Mouse (Mus musculus) stomach, embryonic 14.5 days (tissue): Measurements from ENCODE around the gene Frmd4a. TPM values are rescaled to one million over a fixed set of nuclear protein-coding genes. Genes with fewer than 3 reads are reported as not detected.
A peak's percentile ranks its signal among the peaks of the same experiment; 100 is the strongest.

Experiments used
- ATAC-seq: fragments of 200-750 bp; cut with Nextera tagmentation; 2 replicates; pipeline ENCODE4 v1.8.0; 2017; ENCODE audit warnings: low read depth, moderate TSS enrichment; ENCODE audit not compliant: insufficient number of reproducible peaks, insufficient read depth, low FRiP score
- H3K27ac ChIP-seq: fragments of 300-500 bp; sonication (generic); 2 replicates; pipeline ENCODE4 v1.5.1; 2014; ENCODE audit warnings: mild to moderate bottlenecking, low read length, moderate library complexity, mixed read lengths
- H3K27me3 ChIP-seq: fragments of 300-500 bp; sonication (generic); 2 replicates; pipeline ENCODE4 v1.6.1; 2014; ENCODE audit warnings: low read length, control low read depth, mixed read lengths; ENCODE audit not compliant: control insufficient read depth, insufficient read depth
- H3K36me3 ChIP-seq: fragments of 300-500 bp; sonication (generic); 2 replicates; pipeline ENCODE4 v1.6.1; 2014; ENCODE audit warnings: mild to moderate bottlenecking, control low read depth, low read length, moderate library complexity, mixed read lengths; ENCODE audit not compliant: control insufficient read depth, insufficient read depth
- H3K4me1 ChIP-seq: fragments of 300-500 bp; sonication (generic); 2 replicates; pipeline ENCODE4 v1.6.1; 2014; ENCODE audit warnings: low read length, control low read depth, mixed read lengths; ENCODE audit not compliant: control insufficient read depth, insufficient read depth
- H3K4me2 ChIP-seq: fragments of 300-500 bp; sonication (generic); replicated peaks from 2 replicates; pipeline ENCODE4 v1.6.1; 2014; ENCODE audit warnings: low read depth, low read length, control low read depth
- H3K4me3 ChIP-seq: fragments of 300-500 bp; sonication (generic); 2 replicates; pipeline ENCODE4 v1.5.1; 2014; ENCODE audit warnings: low read depth, low read length, control low read depth
- H3K9ac ChIP-seq: fragments of 300-500 bp; sonication (generic); replicated peaks from 2 replicates; pipeline ENCODE4 v1.6.1; 2014; ENCODE audit warnings: low read depth, mild to moderate bottlenecking, control low read depth, low read length, moderate library complexity, mixed read lengths
- H3K9me3 ChIP-seq: fragments of 300-500 bp; sonication (generic); 2 replicates; pipeline ENCODE4 v1.6.1; 2016; ENCODE audit warnings: low read depth, low read length, control low read depth; ENCODE audit not compliant: control insufficient read depth
- WGBS: fragments of 180-500 bp; shearing (Covaris S2); extraction: QIAGEN DNeasy Blood & Tissue Kit; methylation state at CpG from one replicate; pipeline ENCODE4 v1.1.7; 2014; 5-methylcytosine and 5-hydroxymethylcytosine counted together
- polyA plus RNA-seq: library from polyadenylated mRNA; unstranded; fragments of >200 nt; fragmentation: Nextera tagmentation; extraction: Ambion mirVana; gene quantifications from 2 replicates; pipeline ENCODE4 v1.2.1, GENCODE M21; 2014

Gene Frmd4a
- polyA plus RNA-seq, 1 experiment from 2014 or later: 42.4 TPM

- H3K27me3 ChIP-seq: no peaks in the 10 kb centered on the region
- no peak overlapping the region for H3K27ac ChIP-seq
- H3K36me3 ChIP-seq: peaks cover 6% of the 10 kb centered on the region
- H3K9me3 ChIP-seq: no peaks in the 10 kb centered on the region
- ATAC-seq: no peak
- H3K4me3 ChIP-seq: no peak overlapping the region
- no peak overlapping the region for H3K9ac ChIP-seq
- H3K4me1 ChIP-seq: no peaks in the 10 kb centered on the region
- WGBS: 80% methylated on average over 5 of the region's 5 CpGs
- H3K4me2 ChIP-seq: no peak overlapping the region
Observed at GRCm38 (mm10) chr2:4476608-4477007, 459.1 kb downstream of the Frmd4a start.

- Histone ChIP-seq H3K9me3 (no peaks in the 10 kb centered on the region), H3K27me3 (no peaks in the 10 kb centered on the region), H3K4me1 (no peaks in the 10 kb centered on the region), H3K4me3 (no peak overlapping the region), H3K27ac (no peak overlapping the region), H3K4me2 (no peak overlapping the region), H3K36me3 (peaks cover 6% of the 10 kb centered on the region), H3K9ac (no peak overlapping the region)
- no peak for ATAC-seq
- 68% methylated on average over 5 of the region's 5 CpGs for WGBS
Observed at GRCm38 (mm10) chr2:4477311-4477710, 459.8 kb downstream of the Frmd4a start.

GRCm38 (mm10) chr2:4480180-4480579, 462.7 kb downstream of the Frmd4a start:
- Histone ChIP-seq H3K4me3 (no peak overlapping the region), H3K9ac (no peak overlapping the region), H3K4me2 (no peak overlapping the region), H3K27me3 (no peaks in the 10 kb centered on the region), H3K9me3 (no peaks in the 10 kb centered on the region), H3K4me1 (no peaks in the 10 kb centered on the region), H3K27ac (no peak overlapping the region), H3K36me3 (peaks cover 4% of the 10 kb centered on the region)
- 76% methylated on average over 5 of the region's 5 CpGs for WGBS
- no peak for ATAC-seq

DNA sequence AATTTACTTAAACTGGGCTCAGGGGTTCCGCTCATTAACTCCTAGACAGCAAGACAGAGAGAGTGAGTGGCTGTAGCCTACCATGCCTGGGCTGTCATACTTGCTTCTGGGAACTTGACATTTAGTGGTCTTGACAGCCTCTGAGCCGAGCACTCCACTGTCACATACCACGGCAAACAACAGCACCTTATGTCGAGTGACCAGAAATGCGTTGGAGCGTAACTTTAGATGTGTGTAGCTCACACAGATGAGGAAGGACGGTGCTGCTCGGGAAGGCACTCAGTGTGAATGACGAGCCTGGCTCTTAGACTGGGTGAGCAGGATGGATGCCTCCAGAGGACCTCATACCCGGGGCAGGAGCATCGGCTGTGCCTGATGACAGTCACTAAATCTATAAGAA, 463.6 kb downstream of the Frmd4a start:
- Histone ChIP-seq H3K9ac (no peak overlapping the region), H3K4me3 (no peak overlapping the region), H3K9me3 (no peaks in the 10 kb centered on the region), H3K27ac (no peak overlapping the region), H3K4me2 (no peak overlapping the region), H3K27me3 (no peaks in the 10 kb centered on the region), H3K36me3 (peaks cover 4% of the 10 kb centered on the region), H3K4me1 (no peaks in the 10 kb centered on the region)
- no peak for ATAC-seq
- WGBS: 78% methylated on average over 11 of the region's 11 CpGs

GRCm38 (mm10) chr2:4486185-4486584, 468.7 kb downstream of the Frmd4a start:
- H3K9ac ChIP-seq: no peak overlapping the region
- H3K4me3 ChIP-seq: no peak overlapping the region
- ATAC-seq: no peak
- no peak overlapping the region for H3K27ac ChIP-seq
- 90% methylated on average over 5 of the region's 5 CpGs for WGBS
- H3K4me1 ChIP-seq: no peaks in the 10 kb centered on the region
- H3K27me3 ChIP-seq: no peaks in the 10 kb centered on the region
- H3K36me3 ChIP-seq: peaks cover 4% of the 10 kb centered on the region
- no peak overlapping the region for H3K4me2 ChIP-seq
- H3K9me3 ChIP-seq: no peaks in the 10 kb centered on the region

DNA sequence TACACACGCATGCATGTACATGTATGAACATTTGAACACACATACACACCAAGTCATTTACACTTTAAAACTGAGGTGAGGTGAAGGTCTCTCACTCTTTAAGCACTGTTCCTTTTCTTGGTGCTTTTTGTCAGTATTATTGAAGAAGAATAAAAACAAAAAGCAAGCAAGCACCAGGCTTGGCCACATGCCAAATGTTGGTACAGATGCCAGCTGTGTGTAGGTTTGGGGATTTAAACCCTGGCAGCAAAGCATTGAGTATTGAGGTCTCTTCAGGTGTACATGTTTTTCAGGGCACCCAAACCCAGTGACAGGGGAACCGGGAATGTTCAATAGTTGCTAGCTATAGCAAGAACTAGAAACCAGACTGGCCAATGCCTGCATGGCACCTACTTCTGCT, 469.8 kb downstream of the Frmd4a start:
- H3K4me2 ChIP-seq: no peak overlapping the region
- H3K27ac ChIP-seq: no peak overlapping the region
- H3K27me3 ChIP-seq: no peaks in the 10 kb centered on the region
- no peak for ATAC-seq
- peaks cover 4% of the 10 kb centered on the region for H3K36me3 ChIP-seq
- WGBS: 93% methylated on average over 2 of the region's 2 CpGs
- no peak overlapping the region for H3K9ac ChIP-seq
- no peaks in the 10 kb centered on the region for H3K9me3 ChIP-seq
- H3K4me1 ChIP-seq: peaks cover 8% of the 10 kb centered on the region
- H3K4me3 ChIP-seq: no peak overlapping the region

DNA sequence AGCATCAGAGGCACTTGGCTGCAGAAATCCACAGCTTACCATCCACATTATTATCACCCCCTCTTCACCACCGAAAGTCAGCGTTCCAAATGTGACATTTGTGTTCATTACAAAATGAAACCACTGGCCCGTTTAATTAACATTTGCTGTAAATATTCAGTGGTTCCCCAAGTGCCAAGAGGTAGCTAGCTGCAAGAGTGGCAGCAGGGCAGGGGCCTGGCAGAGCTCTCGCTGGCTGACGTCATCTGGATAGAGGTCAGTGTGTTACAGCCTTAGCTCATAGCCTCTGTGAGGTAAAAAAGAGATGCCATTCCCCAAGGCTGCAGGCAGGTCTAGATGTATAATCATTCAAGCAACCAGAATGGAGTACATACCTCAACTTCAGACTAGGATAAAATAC, 473.3 kb downstream of the Frmd4a start:
- WGBS: 78% methylated on average over 5 of the region's 5 CpGs
- ATAC-seq: no peak
- Histone ChIP-seq H3K4me1 (peaks cover 16% of the 10 kb centered on the region), H3K4me3 (no peak overlapping the region), H3K36me3 (no peaks in the 10 kb centered on the region), H3K27me3 (no peaks in the 10 kb centered on the region), H3K9me3 (no peaks in the 10 kb centered on the region), H3K9ac (no peak overlapping the region), H3K4me2 (no peak overlapping the region), H3K27ac (no peak overlapping the region)

DNA sequence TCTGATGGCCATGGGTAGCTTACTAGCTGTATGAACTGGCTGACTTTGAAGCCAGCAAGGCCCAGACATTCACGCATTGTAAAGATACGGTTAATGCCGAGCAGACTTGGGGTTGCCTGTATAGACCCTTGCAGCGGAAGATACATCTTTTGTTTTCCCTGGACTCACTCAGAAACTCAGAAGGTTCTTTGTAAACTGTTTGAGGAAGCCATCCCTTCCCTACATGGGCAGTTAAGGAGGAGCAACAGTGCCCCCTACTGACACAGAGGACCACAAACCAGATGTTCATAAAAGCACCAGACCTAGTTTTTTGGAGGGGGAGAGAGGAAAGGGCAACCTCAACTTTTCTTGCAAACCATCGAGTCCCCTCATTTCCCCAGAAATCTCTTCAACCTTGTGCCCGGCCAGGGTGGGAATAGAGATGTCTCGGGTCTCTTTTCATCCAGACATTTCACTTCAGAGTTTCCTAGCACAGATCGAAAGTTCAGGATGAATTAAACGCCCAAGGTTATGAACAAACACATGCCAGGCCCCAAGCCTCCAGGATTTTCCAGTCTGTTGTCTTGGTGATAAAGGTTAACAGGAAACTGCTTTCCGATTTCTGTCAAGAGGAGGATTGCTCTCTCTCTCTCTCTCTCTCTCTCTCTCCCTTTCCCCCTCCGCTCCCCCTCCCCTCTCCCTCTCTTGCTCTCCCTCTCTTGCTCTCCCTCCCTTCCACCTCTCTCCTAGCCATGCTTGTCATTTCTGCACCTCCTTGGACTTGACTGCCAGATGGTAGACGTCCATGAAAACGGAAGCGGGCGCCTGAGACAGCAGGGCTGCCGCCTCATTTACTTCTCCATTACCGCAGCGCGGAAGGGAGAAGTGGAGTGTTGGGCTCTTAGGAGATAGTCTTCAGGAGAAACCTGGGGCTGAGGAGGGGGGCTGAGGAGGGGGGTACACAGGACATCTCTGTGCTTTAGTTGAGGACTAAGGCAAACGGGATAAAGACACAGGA, 475.3 kb downstream of the Frmd4a start:
- H3K27me3 ChIP-seq: no peaks in the 10 kb centered on the region
- H3K36me3 ChIP-seq: no peaks in the 10 kb centered on the region
- no peaks in the 10 kb centered on the region for H3K9me3 ChIP-seq
- peaks cover 16% of the 10 kb centered on the region for H3K4me1 ChIP-seq
- 26% methylated on average over 20 of the region's 20 CpGs for WGBS
- no peak overlapping the region for H3K4me3 ChIP-seq
- H3K4me2 ChIP-seq: no peak overlapping the region
- H3K27ac ChIP-seq: peak overlapping the region; percentile 71; the same call in 1 of the 2 replicates
- no peak overlapping the region for H3K9ac ChIP-seq
- ATAC-seq: peak; percentile 59; the same call in 1 of the 2 replicates
